Mouse (Mus musculus): ENCODE measurements around the gene Fgfr3. TPM values are rescaled to one million over a fixed set of nuclear protein-coding genes. Genes with fewer than 3 reads are reported as not detected.

The Fgfr3 gene
- polyA plus RNA-seq, 1 experiment from 2014 or later = 68.0 TPM

GRCm38 (mm10) chr5:33695718-33696121, 25.8 kb upstream of the Fgfr3 start:
- Histone ChIP-seq H3K4me2 (peak overlapping the region; percentile 59), H3K27me3 (ENCODE audit: control insufficient read depth, insufficient read depth, low read length) (peaks cover 60% of the 10 kb centered on the region), H3K9ac (ENCODE audit: low read length) (peak overlapping the region; percentile 51), H3K36me3 (ENCODE audit: control insufficient read depth, insufficient read depth, low read length) (no peaks in the 10 kb centered on the region), H3K4me1 (ENCODE audit: control insufficient read depth, insufficient read depth, low read length) (peaks cover 81% of the 10 kb centered on the region), H3K27ac (ENCODE audit: low read depth, low read length) (peak overlapping the region; percentile 91), H3K4me3 (ENCODE audit: low read depth, low read length) (peak overlapping the region; percentile 26), H3K9me3 (ENCODE audit: control insufficient read depth, low read length) (no peaks in the 10 kb centered on the region)
- ATAC-seq (ENCODE audit: low FRiP score) (no peak), DNase-seq (ENCODE audit: low spot score, missing footprints) (peak; percentile 96)
- WGBS = under 1% methylated on average over 24 of the region's 24 CpGs

- Histone ChIP-seq H3K4me1 (ENCODE audit: control insufficient read depth, insufficient read depth, low read length) (peaks cover 80% of the 10 kb centered on the region), H3K27ac (ENCODE audit: low read depth, low read length) (peak overlapping the region; percentile 91), H3K27me3 (ENCODE audit: control insufficient read depth, insufficient read depth, low read length) (peaks cover 66% of the 10 kb centered on the region)
These were observed 25.0 kb upstream of the Fgfr3 start for GRCm38 (mm10) chr5:33696430-33696829.

GRCm38 (mm10) chr5:33697534-33697933, 23.9 kb upstream of the Fgfr3 start:
- Histone ChIP-seq H3K36me3 (ENCODE audit: control insufficient read depth, insufficient read depth, low read length) (no peaks in the 10 kb centered on the region), H3K27me3 (ENCODE audit: control insufficient read depth, insufficient read depth, low read length) (peaks cover 66% of the 10 kb centered on the region), H3K9ac (ENCODE audit: low read length) (no peak overlapping the region), H3K27ac (ENCODE audit: low read depth, low read length) (peak overlapping the region; percentile 10; the same call in 1 of the 2 replicates), H3K4me2 (no peak overlapping the region), H3K4me1 (ENCODE audit: control insufficient read depth, insufficient read depth, low read length) (peaks cover 72% of the 10 kb centered on the region), H3K4me3 (ENCODE audit: low read depth, low read length) (no peak overlapping the region), H3K9me3 (ENCODE audit: control insufficient read depth, low read length) (no peaks in the 10 kb centered on the region)
- 19% methylated on average over 1 of the region's 1 CpGs for WGBS
- ATAC-seq (ENCODE audit: low FRiP score) = no peak
- no peak for DNase-seq (ENCODE audit: low spot score, missing footprints)

More at GRCm38 (mm10) chr5:33696430-33696829, 25.0 kb upstream of the Fgfr3 start:
- DNase-seq (ENCODE audit: low spot score, missing footprints) (no peak), ATAC-seq (ENCODE audit: low FRiP score) (no peak)
- no peak overlapping the region for H3K4me3 ChIP-seq (ENCODE audit: low read depth, low read length)
- peak overlapping the region; percentile 25; the same call in 1 of the 2 replicates for H3K9ac ChIP-seq (ENCODE audit: low read length)
- 42% methylated on average over 5 of the region's 5 CpGs for WGBS
- peak overlapping the region; percentile 59; the same call in 1 of the 2 replicates for H3K4me2 ChIP-seq
- no peaks in the 10 kb centered on the region for H3K36me3 ChIP-seq (ENCODE audit: control insufficient read depth, insufficient read depth, low read length)
- H3K9me3 ChIP-seq (ENCODE audit: control insufficient read depth, low read length) = no peaks in the 10 kb centered on the region

- no peak for ATAC-seq (ENCODE audit: low FRiP score)
- Histone ChIP-seq H3K9ac (ENCODE audit: low read length) (no peak overlapping the region), H3K4me2 (no peak overlapping the region), H3K36me3 (ENCODE audit: control insufficient read depth, insufficient read depth, low read length) (no peaks in the 10 kb centered on the region), H3K4me3 (ENCODE audit: low read depth, low read length) (no peak overlapping the region), H3K9me3 (ENCODE audit: control insufficient read depth, low read length) (no peaks in the 10 kb centered on the region), H3K4me1 (ENCODE audit: control insufficient read depth, insufficient read depth, low read length) (peaks cover 67% of the 10 kb centered on the region), H3K27ac (ENCODE audit: low read depth, low read length) (peak overlapping the region; percentile 10; the same call in 1 of the 2 replicates), H3K27me3 (ENCODE audit: control insufficient read depth, insufficient read depth, low read length) (peaks cover 63% of the 10 kb centered on the region)
- WGBS = 5% methylated on average over 13 of the region's 13 CpGs
- DNase-seq (ENCODE audit: low spot score, missing footprints) = no peak
These were observed 23.4 kb upstream of the Fgfr3 start for GRCm38 (mm10) chr5:33697947-33698512.

GRCm38 (mm10) chr5:33698669-33699068, 22.8 kb upstream of the Fgfr3 start:
- 78% methylated on average over 5 of the region's 5 CpGs for WGBS
- ATAC-seq (ENCODE audit: low FRiP score) (no peak), DNase-seq (ENCODE audit: low spot score, missing footprints) (no peak)
- H3K9ac ChIP-seq (ENCODE audit: low read length) = no peak overlapping the region
- peaks cover 67% of the 10 kb centered on the region for H3K4me1 ChIP-seq (ENCODE audit: control insufficient read depth, insufficient read depth, low read length)
- H3K27me3 ChIP-seq (ENCODE audit: control insufficient read depth, insufficient read depth, low read length) = peaks cover 60% of the 10 kb centered on the region
- H3K9me3 ChIP-seq (ENCODE audit: control insufficient read depth, low read length) = no peaks in the 10 kb centered on the region
- no peak overlapping the region for H3K4me3 ChIP-seq (ENCODE audit: low read depth, low read length)
- no peak overlapping the region for H3K4me2 ChIP-seq
- no peak overlapping the region; the same call in 1 of the 2 replicates for H3K27ac ChIP-seq (ENCODE audit: low read depth, low read length)
- H3K36me3 ChIP-seq (ENCODE audit: control insufficient read depth, insufficient read depth, low read length) = no peaks in the 10 kb centered on the region

- Histone ChIP-seq H3K27ac (ENCODE audit: low read depth, low read length) (no peak overlapping the region), H3K36me3 (ENCODE audit: control insufficient read depth, insufficient read depth, low read length) (no peaks in the 10 kb centered on the region), H3K4me2 (no peak overlapping the region), H3K4me1 (ENCODE audit: control insufficient read depth, insufficient read depth, low read length) (peaks cover 71% of the 10 kb centered on the region), H3K4me3 (ENCODE audit: low read depth, low read length) (no peak overlapping the region), H3K9me3 (ENCODE audit: control insufficient read depth, low read length) (no peaks in the 10 kb centered on the region), H3K27me3 (ENCODE audit: control insufficient read depth, insufficient read depth, low read length) (peaks cover 52% of the 10 kb centered on the region), H3K9ac (ENCODE audit: low read length) (peak overlapping the region; percentile 27)
- 59% methylated on average over 13 of the region's 13 CpGs for WGBS
- ATAC-seq (ENCODE audit: low FRiP score) (no peak), DNase-seq (ENCODE audit: low spot score, missing footprints) (no peak)
These were observed 21.5 kb upstream of the Fgfr3 start for GRCm38 (mm10) chr5:33700010-33700409.

- Histone ChIP-seq H3K9ac (ENCODE audit: low read length) (no peak overlapping the region), H3K9me3 (ENCODE audit: control insufficient read depth, low read length) (no peaks in the 10 kb centered on the region), H3K4me1 (ENCODE audit: control insufficient read depth, insufficient read depth, low read length) (peaks cover 71% of the 10 kb centered on the region), H3K27ac (ENCODE audit: low read depth, low read length) (no peak overlapping the region), H3K4me2 (no peak overlapping the region), H3K27me3 (ENCODE audit: control insufficient read depth, insufficient read depth, low read length) (peaks cover 42% of the 10 kb centered on the region), H3K4me3 (ENCODE audit: low read depth, low read length) (no peak overlapping the region), H3K36me3 (ENCODE audit: control insufficient read depth, insufficient read depth, low read length) (no peaks in the 10 kb centered on the region)
- WGBS = 87% methylated on average over 11 of the region's 11 CpGs
- no peak for DNase-seq (ENCODE audit: low spot score, missing footprints)
- no peak for ATAC-seq (ENCODE audit: low FRiP score)
These were observed 19.6 kb upstream of the Fgfr3 start for GRCm38 (mm10) chr5:33701832-33702231.

- H3K27me3 ChIP-seq (ENCODE audit: control insufficient read depth, insufficient read depth, low read length) = peaks cover 33% of the 10 kb centered on the region
- DNase-seq (ENCODE audit: low spot score, missing footprints) = no peak
- no peaks in the 10 kb centered on the region for H3K9me3 ChIP-seq (ENCODE audit: control insufficient read depth, low read length)
- ATAC-seq (ENCODE audit: low FRiP score) = peak; percentile 13; the same call in 1 of the 2 replicates
- 30% methylated on average over 8 of the region's 8 CpGs for WGBS
- peak overlapping the region; percentile 16; the same call in 1 of the 2 replicates for H3K9ac ChIP-seq (ENCODE audit: low read length)
- no peak overlapping the region for H3K4me3 ChIP-seq (ENCODE audit: low read depth, low read length)
- peaks cover 58% of the 10 kb centered on the region for H3K4me1 ChIP-seq (ENCODE audit: control insufficient read depth, insufficient read depth, low read length)
- peak overlapping the region; percentile 83 for H3K27ac ChIP-seq (ENCODE audit: low read depth, low read length)
- H3K36me3 ChIP-seq (ENCODE audit: control insufficient read depth, insufficient read depth, low read length) = no peaks in the 10 kb centered on the region
- H3K4me2 ChIP-seq = no peak overlapping the region
These were observed 17.5 kb upstream of the Fgfr3 start for GRCm38 (mm10) chr5:33703999-33704398.

- WGBS = 2% methylated on average over 11 of the region's 11 CpGs
- Histone ChIP-seq H3K9ac (ENCODE audit: low read length) (peak overlapping the region; percentile 38), H3K9me3 (ENCODE audit: control insufficient read depth, low read length) (no peaks in the 10 kb centered on the region), H3K4me2 (peak overlapping the region; percentile 28), H3K27ac (ENCODE audit: low read depth, low read length) (peak overlapping the region; percentile 88), H3K27me3 (ENCODE audit: control insufficient read depth, insufficient read depth, low read length) (peaks cover 24% of the 10 kb centered on the region), H3K36me3 (ENCODE audit: control insufficient read depth, insufficient read depth, low read length) (no peaks in the 10 kb centered on the region), H3K4me3 (ENCODE audit: low read depth, low read length) (no peak overlapping the region), H3K4me1 (ENCODE audit: control insufficient read depth, insufficient read depth, low read length) (peaks cover 49% of the 10 kb centered on the region)
- peak; percentile 92 for ATAC-seq (ENCODE audit: low FRiP score)
- peak; percentile 96 for DNase-seq (ENCODE audit: low spot score, missing footprints)
These were observed 16.4 kb upstream of the Fgfr3 start for GRCm38 (mm10) chr5:33704945-33705611.

Measured in midbrain, embryonic 11.5 days (tissue).